Mouse (Mus musculus): Measurements from ENCODE around the gene Rsf1. TPM values are rescaled to one million over a fixed set of nuclear protein-coding genes. Genes with fewer than 3 reads are reported as not detected.

Gene Rsf1
- 77.0 to 82.8 TPM (median 79.8 TPM) in 4 replicates for total RNA-seq (2023)

DNA sequence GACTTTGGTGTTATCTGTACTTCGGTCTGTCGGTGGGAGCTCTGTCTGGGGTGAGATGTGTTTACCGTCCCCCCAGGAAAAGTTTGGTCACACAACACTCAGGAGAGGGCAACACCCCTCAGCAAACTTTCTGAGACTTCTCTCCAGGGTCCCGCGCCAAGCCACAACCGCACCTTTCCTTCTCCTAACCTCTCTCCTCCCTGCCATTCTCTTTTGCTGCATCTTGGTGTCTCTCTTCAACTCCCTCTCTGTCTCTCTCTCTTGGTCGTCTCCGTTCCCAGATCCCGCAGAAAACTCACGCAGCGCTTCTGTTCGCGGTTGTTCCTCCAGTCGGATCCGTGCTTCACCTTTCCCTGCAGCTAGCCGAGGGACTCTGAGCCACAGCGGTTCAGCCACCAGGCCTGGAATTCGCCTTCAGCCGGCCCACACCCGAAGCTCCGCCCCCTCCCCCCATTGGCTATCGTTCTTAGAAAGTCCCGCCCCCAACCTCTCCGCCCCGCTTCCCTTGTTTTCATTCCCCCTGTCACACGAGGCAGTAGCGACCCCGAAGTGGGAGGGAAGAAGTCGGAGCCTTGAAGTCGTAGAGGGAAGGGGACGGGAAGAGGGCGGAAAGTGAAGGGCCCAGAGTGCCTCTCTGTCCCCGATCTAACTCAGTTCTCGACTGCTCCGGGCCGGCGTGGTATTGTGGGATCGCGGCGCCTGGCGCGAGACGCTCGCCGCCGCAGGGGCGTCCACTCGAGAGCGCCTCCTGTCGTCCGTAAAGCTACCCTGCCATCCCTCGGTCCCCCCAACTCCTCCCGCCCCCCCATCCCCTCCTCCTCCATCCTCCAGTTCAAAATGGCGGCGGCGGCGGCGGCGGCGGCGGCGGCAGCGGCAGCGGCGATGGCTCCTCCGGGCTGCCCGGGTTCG, at the start of gene Rsf1, which contains the start of gene Aamdc:
TSS of gene Rsf1 (plus strand) at position 823 of the 909 bp plus-strand sequence.
TSS of gene Aamdc (minus strand) at position 431 of the 909 bp plus-strand sequence.

GRCm38 (mm10) chr7:97696506-97697254, 117.0 kb downstream of the Rsf1 start, which contains the start of gene Clns1a:
Clns1a (plus strand) TSS chr7:97696634.

DNA sequence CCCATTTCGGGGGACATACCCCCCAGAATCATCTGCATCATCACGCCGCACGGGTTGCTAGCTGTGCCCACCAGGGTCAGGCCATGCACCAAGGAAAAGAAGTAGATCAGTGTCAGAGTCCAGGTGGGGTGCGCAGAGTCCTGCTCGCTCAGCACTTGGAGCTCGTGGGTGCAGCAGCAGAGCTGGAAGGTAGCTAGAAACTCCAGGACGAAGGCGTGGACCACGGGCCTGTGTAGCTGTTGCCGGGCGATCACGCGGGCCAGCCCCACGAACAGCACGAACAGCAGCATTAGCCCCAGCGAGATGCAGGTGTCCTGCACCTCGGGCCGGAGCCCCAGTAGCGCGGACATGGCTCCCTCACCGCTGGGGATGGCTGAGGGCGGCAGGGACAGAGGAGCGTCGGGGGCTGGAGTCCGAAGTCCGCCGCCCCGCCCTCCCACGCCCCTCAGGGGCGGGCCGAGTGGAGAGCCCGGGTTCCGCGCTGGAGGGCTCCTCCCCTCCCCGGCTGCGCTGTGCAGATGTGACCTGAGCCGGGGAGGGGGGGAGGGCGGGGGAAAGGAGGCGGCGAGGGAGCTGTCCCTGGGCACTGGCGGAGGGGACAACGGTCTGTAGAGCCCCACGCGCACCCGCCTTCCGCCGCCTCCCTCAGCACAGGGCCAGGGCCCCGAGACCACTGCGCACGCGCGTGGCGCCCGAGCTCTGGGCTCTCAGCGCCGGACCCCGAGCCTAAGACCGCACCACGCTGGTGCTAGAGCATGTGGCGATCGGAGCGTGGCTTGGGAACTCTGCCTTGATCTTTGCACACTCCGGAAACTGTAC, 158.2 kb downstream of the Rsf1 start, which contains the start of gene Aqp11:
TSS of gene Aqp11 (minus strand) at position 652 of the 819 bp plus-strand sequence.

Other genes with a start within 250 kb of the Rsf1 start
- 6.3 to 11.8 TPM (median 8.8 TPM) in 4 replicates for gene Usp35, start 247.9 kb upstream of the Rsf1 start, total RNA-seq (2023)
- 0.52 to 1.5 TPM (median 0.73 TPM) in 4 replicates for gene Kctd21, start 247.6 kb upstream of the Rsf1 start, total RNA-seq (2023)
- gene Alg8, start 208.3 kb upstream of the Rsf1 start, total RNA-seq (2023): 10.4 to 17.9 TPM (median 14.1 TPM) in 4 replicates
- gene Ndufc2, start 179.9 kb upstream of the Rsf1 start, total RNA-seq (2023): 46.1 to 55.5 TPM (median 52.9 TPM) in 4 replicates
- not detected in 4 replicates for gene Thrsp, start 162.2 kb upstream of the Rsf1 start, total RNA-seq (2023)
- gene Kctd14, start 128.6 kb upstream of the Rsf1 start, total RNA-seq (2023): 6.8 to 8.2 TPM (median 7.8 TPM) in 4 replicates
- 86.7 to 105 TPM (median 94.3 TPM) in 4 replicates for gene Ints4, start 98.9 kb upstream of the Rsf1 start, total RNA-seq (2023)
- gene Aamdc, start 392 bp upstream of the Rsf1 start, total RNA-seq (2023): 7.7 to 11.3 TPM (median 10.0 TPM) in 4 replicates
- 49.7 to 51.4 TPM (median 50.8 TPM) in 4 replicates for gene Clns1a, start 116.7 kb downstream of the Rsf1 start, total RNA-seq (2023)
- 0.28 to 1.3 TPM in 2 of 4 replicates, not detected in the others for gene Aqp11, start 158.4 kb downstream of the Rsf1 start, total RNA-seq (2023)
- 1.0 to 3.1 TPM (median 2.3 TPM) in 4 replicates for gene Pak1, start 208.7 kb downstream of the Rsf1 start, total RNA-seq (2023)

Data from B cell, adult 62 days (primary cell).